Mouse (Mus musculus) ES-Bruce4 (cell line): ENCODE data around the gene B4gat1.

Experiments
- CTCF ChIP-seq: IDR thresholded peaks from one replicate; pipeline ENCODE4 v1.8.1; 2011; ENCODE audit warnings: low read depth, low read length
- EP300 ChIP-seq: IDR thresholded peaks from 2 replicates; pipeline ENCODE4 v1.6.1; 2011; ENCODE audit warnings: low read depth, low read length; ENCODE audit not compliant: insufficient read depth
- POLR2A ChIP-seq: IDR thresholded peaks from one replicate; pipeline ENCODE4 v1.8.1; 2011; ENCODE audit warnings: low read length; ENCODE audit not compliant: insufficient read depth

- TF ChIP-seq POLR2A, result no peak
- no peak for TF ChIP-seq CTCF
- no peak for TF ChIP-seq EP300
Measured at GRCm38 (mm10) chr19:5082596-5082995, 44.0 kb downstream of the B4gat1 start.
